Mouse (Mus musculus) limb, embryonic 11.5 days (tissue): ENCODE measurements around the gene Vtcn1. TPM values are rescaled to one million over a fixed set of nuclear protein-coding genes. Genes with fewer than 3 reads are reported as not detected.
A peak's percentile ranks its signal among the peaks of the same experiment; 100 is the strongest.

ENCODE experiments used
- ATAC-seq: fragments of 200-750 bp; cut with Nextera tagmentation; 2 replicates; pipeline ENCODE4 v1.8.0; 2017; ENCODE audit warnings: low read depth; ENCODE audit not compliant: insufficient number of reproducible peaks, low FRiP score, low TSS enrichment
- DNase-seq: peaks from one replicate; pipeline ENCODE4 v3.0.0-alpha.2; 2015; ENCODE audit warnings: low spot score
- H3K27ac ChIP-seq: fragments of 300-500 bp; sonication (generic); replicated peaks from 2 replicates; pipeline ENCODE4 v1.5.1; 2014; ENCODE audit warnings: low read depth, mild to moderate bottlenecking, low read length
- H3K27me3 ChIP-seq: fragments of 300-500 bp; sonication (generic); 2 replicates; pipeline ENCODE4 v1.6.1; 2014; ENCODE audit warnings: mild to moderate bottlenecking, low read length, mixed read lengths; ENCODE audit not compliant: control insufficient read depth, insufficient read depth
- H3K36me3 ChIP-seq: fragments of 300-500 bp; sonication (generic); 2 replicates; pipeline ENCODE4 v1.6.1; 2014; ENCODE audit warnings: mild to moderate bottlenecking, low read length, moderate library complexity, mixed read lengths; ENCODE audit not compliant: control insufficient read depth, insufficient read depth
- H3K4me1 ChIP-seq: fragments of 300-500 bp; sonication (generic); 2 replicates; pipeline ENCODE4 v1.6.1; 2014; ENCODE audit warnings: low read length, mixed read lengths; ENCODE audit not compliant: control insufficient read depth, insufficient read depth
- H3K4me2 ChIP-seq: fragments of 300-500 bp; sonication (generic); 2 replicates; pipeline ENCODE4 v1.6.1; 2014; ENCODE audit warnings: low read depth, mild to moderate bottlenecking, moderate library complexity; ENCODE audit not compliant: severe bottlenecking
- H3K4me3 ChIP-seq: fragments of 300-500 bp; sonication (generic); 2 replicates; pipeline ENCODE4 v1.5.1; 2014; ENCODE audit warnings: low read depth, low read length
- H3K9ac ChIP-seq: fragments of 300-500 bp; sonication (generic); 2 replicates; pipeline ENCODE4 v1.6.1; 2014; ENCODE audit warnings: mild to moderate bottlenecking, low read length
- H3K9me3 ChIP-seq: fragments of 300-500 bp; sonication (generic); 2 replicates; pipeline ENCODE4 v1.6.1; 2016; ENCODE audit warnings: low read length; ENCODE audit not compliant: control insufficient read depth
- WGBS: fragments of 180-500 bp; shearing (Covaris S2); extraction: QIAGEN DNeasy Blood & Tissue Kit; methylation state at CpG from one replicate; pipeline ENCODE4 v1.1.7; 2014; 5-methylcytosine and 5-hydroxymethylcytosine counted together
- polyA plus RNA-seq: library from polyadenylated mRNA; unstranded; fragments of >200 nt; fragmentation: Nextera tagmentation; extraction: Ambion mirVana; gene quantifications from 2 replicates; pipeline ENCODE4 v1.2.1, GENCODE M21; 2014

Vtcn1 gene
- polyA plus RNA-seq, 1 experiment from 2014 or later = not detected

- Histone ChIP-seq H3K27ac (no peak overlapping the region), H3K4me3 (no peak overlapping the region), H3K9me3 (no peaks in the 10 kb centered on the region), H3K27me3 (no peaks in the 10 kb centered on the region), H3K9ac (no peak overlapping the region), H3K4me2 (no peak overlapping the region), H3K36me3 (no peaks in the 10 kb centered on the region), H3K4me1 (0 out of 2 replicates have a peak, but pooled peaks cover 2% of the 10 kb centered on the region)
- no peak for ATAC-seq
- no peak for DNase-seq
- WGBS = 63% methylated on average over 11 of the region's 11 CpGs
Observed at GRCm38 (mm10) chr3:100892383-100893335, 67.4 kb downstream of the Vtcn1 start.

GRCm38 (mm10) chr3:100895500-100895899 lies 70.2 kb downstream of the Vtcn1 start:
- 80% methylated on average over 6 of the region's 6 CpGs for WGBS
- no peak overlapping the region for H3K27ac ChIP-seq
- H3K9me3 ChIP-seq = no peaks in the 10 kb centered on the region
- no peaks in the 10 kb centered on the region for H3K27me3 ChIP-seq
- no peak overlapping the region for H3K4me2 ChIP-seq
- H3K4me1 ChIP-seq = 0 out of 2 replicates have a peak, but pooled peaks cover 2% of the 10 kb centered on the region
- no peak overlapping the region for H3K9ac ChIP-seq
- H3K36me3 ChIP-seq = no peaks in the 10 kb centered on the region
- no peak for DNase-seq
- no peak for ATAC-seq
- no peak overlapping the region for H3K4me3 ChIP-seq

GRCm38 (mm10) chr3:100906128-100906527 lies 80.9 kb downstream of the Vtcn1 start:
- DNase-seq = no peak
- Histone ChIP-seq H3K9ac (no peak overlapping the region), H3K27ac (no peak overlapping the region), H3K4me3 (no peak overlapping the region), H3K9me3 (no peaks in the 10 kb centered on the region), H3K36me3 (no peaks in the 10 kb centered on the region), H3K27me3 (no peaks in the 10 kb centered on the region), H3K4me1 (no peaks in the 10 kb centered on the region), H3K4me2 (no peak overlapping the region)
- 72% methylated on average over 6 of the region's 6 CpGs for WGBS
- ATAC-seq = no peak

- DNase-seq (no peak), ATAC-seq (no peak)
- no peaks in the 10 kb centered on the region for H3K36me3 ChIP-seq
- H3K27me3 ChIP-seq = no peaks in the 10 kb centered on the region
- WGBS = 33% methylated on average over 3 of the region's 3 CpGs
- H3K9me3 ChIP-seq = no peaks in the 10 kb centered on the region
- H3K27ac ChIP-seq = no peak overlapping the region
- H3K4me1 ChIP-seq = no peaks in the 10 kb centered on the region
- no peak overlapping the region for H3K4me3 ChIP-seq
- H3K9ac ChIP-seq = no peak overlapping the region
- H3K4me2 ChIP-seq = no peak overlapping the region
Observed at GRCm38 (mm10) chr3:100906916-100907315, 81.7 kb downstream of the Vtcn1 start.

GRCm38 (mm10) chr3:100908594-100908993 lies 83.3 kb downstream of the Vtcn1 start:
- no peak overlapping the region for H3K4me3 ChIP-seq
- peak; percentile 74; the same call in 1 of the 2 replicates for ATAC-seq
- H3K27me3 ChIP-seq = no peaks in the 10 kb centered on the region
- WGBS = 56% methylated on average over 6 of the region's 6 CpGs
- DNase-seq = no peak
- no peaks in the 10 kb centered on the region for H3K9me3 ChIP-seq
- H3K27ac ChIP-seq = no peak overlapping the region
- H3K4me2 ChIP-seq = no peak overlapping the region
- H3K9ac ChIP-seq = no peak overlapping the region
- no peaks in the 10 kb centered on the region for H3K4me1 ChIP-seq
- H3K36me3 ChIP-seq = no peaks in the 10 kb centered on the region

GRCm38 (mm10) chr3:100910621-100911020 lies 85.4 kb downstream of the Vtcn1 start:
- Histone ChIP-seq H3K4me2 (no peak overlapping the region), H3K9ac (no peak overlapping the region), H3K27ac (no peak overlapping the region), H3K36me3 (no peaks in the 10 kb centered on the region), H3K4me3 (no peak overlapping the region), H3K9me3 (no peaks in the 10 kb centered on the region), H3K4me1 (no peaks in the 10 kb centered on the region), H3K27me3 (no peaks in the 10 kb centered on the region)
- DNase-seq (no peak), ATAC-seq (no peak)
- 57% methylated on average over 5 of the region's 5 CpGs for WGBS

- H3K27ac ChIP-seq = no peak overlapping the region
- no peak overlapping the region for H3K9ac ChIP-seq
- no peak overlapping the region for H3K4me3 ChIP-seq
- WGBS = 64% methylated on average over 9 of the region's 9 CpGs
- no peaks in the 10 kb centered on the region for H3K27me3 ChIP-seq
- no peaks in the 10 kb centered on the region for H3K4me1 ChIP-seq
- DNase-seq (no peak), ATAC-seq (no peak)
- H3K9me3 ChIP-seq = no peaks in the 10 kb centered on the region
- no peaks in the 10 kb centered on the region for H3K36me3 ChIP-seq
- H3K4me2 ChIP-seq = no peak overlapping the region
Observed at GRCm38 (mm10) chr3:100911026-100911425, 85.8 kb downstream of the Vtcn1 start.

- Histone ChIP-seq H3K4me2 (no peak overlapping the region), H3K4me3 (no peak overlapping the region), H3K36me3 (no peaks in the 10 kb centered on the region), H3K27me3 (no peaks in the 10 kb centered on the region), H3K4me1 (no peaks in the 10 kb centered on the region), H3K9me3 (no peaks in the 10 kb centered on the region), H3K9ac (no peak overlapping the region), H3K27ac (0 out of 2 replicates have a peak overlapping the region, but pooled peaks have one; percentile 30)
- 70% methylated on average over 7 of the region's 7 CpGs for WGBS
- DNase-seq = no peak
- peak; percentile 15; the same call in 1 of the 2 replicates for ATAC-seq
Observed at GRCm38 (mm10) chr3:100911498-100912213, 86.4 kb downstream of the Vtcn1 start.
